Mouse (Mus musculus) frontal cortex, postnatal 10 days (tissue): ENCODE data around the gene C2.
A peak's percentile ranks its signal among the peaks of the same experiment; 100 is the strongest.
"Not testable (repeated sequence)": the region's sequence is repeated elsewhere in the genome, so short reads cannot be mapped to it uniquely, and the experiment has no call there.

Experiments used
- DNase-seq, 2 experiments: peaks; one replicate each; pipeline ENCODE4 v3.0.0; 2022; ENCODE audit warnings: low spot score in 2 of 2, mixed read lengths in 1 of 2

Gene C2

DNA sequence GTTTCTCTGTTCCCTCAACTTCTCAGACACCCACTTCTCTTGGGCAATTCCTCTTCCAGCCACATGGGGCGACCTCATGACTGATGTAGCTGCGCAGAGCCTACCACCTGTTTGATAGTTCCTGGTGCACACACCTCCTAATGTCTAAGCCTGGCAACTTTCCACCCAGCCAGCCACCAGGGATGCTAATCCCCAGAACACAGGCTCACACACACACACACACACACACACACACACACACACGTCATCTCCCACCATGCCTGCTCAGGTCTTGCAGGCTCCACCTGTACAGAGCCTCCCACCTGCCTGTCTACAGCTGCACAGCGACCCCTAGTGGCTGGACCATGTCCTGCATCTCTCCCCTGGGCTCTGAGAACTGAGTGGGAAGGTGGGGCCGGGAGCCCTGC, 13.9 kb upstream of the C2 start:
- DNase-seq: peak in 1 of 2 experiments; percentile 49

DNA sequence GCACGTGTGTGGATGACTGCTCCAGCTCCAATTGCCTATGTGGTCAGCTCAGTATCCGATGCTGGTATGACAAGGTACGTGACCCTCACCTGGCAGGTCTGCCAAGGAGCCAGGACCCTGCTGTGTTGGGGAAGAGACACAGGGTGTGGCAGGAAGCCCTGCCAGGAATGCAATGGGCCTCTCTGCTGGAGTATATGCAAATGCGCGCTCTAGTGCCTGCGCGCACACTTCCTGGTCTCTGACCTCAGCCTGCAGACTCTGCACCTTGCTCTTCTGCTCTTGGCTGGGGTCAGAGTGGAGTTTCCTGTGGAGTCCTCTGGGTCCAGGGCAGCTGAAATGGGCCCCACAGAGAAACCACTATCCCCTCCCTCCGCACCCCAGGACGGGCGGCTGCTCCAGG, 12.9 kb upstream of the C2 start:
- DNase-seq: no peak

DNA sequence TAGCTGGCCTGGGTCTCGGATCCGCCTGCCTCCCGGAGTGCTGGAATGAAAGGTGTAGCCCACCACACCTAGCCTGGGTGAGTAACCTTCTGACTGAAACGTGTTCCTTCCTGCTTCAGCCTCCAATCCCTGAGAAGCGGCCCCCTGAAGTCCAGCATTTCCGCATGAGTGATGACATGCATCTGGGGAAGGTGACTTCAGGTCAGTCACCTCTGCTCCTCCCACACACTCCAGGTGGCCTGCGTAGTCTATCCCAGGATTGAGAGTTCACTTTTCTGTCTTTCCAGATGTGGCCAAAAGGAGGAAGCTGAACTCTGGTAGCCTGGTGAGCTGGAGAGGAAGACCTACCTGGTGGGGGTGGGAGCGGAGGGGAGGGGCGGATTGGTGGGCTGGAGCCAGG, 4.8 kb upstream of the C2 start:
- no peak for DNase-seq

DNA sequence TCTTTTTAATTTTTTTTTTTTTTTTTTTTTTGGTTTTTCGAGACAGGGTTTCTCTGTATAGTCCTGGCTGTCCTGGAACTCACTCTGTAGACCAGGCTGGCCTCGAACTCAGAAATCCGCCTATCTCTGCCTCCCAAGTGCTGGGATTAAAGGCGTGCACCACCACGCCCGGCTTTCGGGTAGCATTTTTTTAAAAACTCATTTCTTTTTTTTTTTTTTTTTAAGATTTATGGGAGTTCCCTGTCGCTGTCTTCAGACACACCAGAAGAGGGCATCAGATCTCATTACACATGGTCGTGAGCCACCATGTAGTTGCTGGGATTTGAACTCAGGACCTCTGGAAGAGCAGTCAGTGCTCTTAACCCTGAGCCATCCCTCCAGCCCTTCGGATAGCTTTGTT, 3.9 kb upstream of the C2 start:
- DNase-seq: not testable (repeated sequence)

DNA sequence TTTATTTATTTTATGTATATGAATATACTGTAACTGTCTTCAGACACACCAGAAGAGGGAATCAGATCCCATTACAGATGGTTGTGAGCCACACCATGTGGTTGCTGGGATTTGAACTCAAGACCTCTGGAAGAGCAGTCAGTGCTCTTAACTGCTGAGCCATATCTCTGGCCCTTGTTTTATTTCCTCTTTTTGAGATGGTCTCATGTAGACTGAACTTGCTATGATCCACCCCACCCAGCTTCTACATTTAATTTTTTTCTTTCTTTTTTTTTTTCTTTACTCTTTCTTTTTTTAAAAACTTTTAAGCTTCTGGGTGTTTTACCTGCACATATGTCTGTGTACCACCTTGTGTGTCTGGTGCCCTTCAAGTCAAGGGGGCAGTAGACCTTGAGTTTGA, 2.8 kb upstream of the C2 start:
- not testable (repeated sequence) for DNase-seq

DNA sequence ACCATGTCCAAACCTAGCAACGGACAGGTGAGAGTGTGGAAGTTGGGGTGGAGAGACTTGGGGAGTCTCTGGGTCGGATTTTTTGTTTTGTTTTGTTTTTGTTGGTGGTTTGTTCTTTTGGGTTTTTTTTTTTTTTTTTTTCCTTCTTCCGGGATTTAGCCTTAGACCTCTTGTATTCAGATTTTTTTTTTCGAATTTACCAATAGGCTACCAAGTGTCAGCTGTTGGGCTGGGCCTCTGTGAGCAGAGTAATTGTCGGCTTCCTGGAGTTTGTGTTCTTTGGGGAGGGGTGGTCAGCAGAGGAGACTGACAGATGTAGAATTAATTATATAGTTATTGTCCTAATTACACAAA, 1.8 kb upstream of the C2 start:
- no peak for DNase-seq

DNA sequence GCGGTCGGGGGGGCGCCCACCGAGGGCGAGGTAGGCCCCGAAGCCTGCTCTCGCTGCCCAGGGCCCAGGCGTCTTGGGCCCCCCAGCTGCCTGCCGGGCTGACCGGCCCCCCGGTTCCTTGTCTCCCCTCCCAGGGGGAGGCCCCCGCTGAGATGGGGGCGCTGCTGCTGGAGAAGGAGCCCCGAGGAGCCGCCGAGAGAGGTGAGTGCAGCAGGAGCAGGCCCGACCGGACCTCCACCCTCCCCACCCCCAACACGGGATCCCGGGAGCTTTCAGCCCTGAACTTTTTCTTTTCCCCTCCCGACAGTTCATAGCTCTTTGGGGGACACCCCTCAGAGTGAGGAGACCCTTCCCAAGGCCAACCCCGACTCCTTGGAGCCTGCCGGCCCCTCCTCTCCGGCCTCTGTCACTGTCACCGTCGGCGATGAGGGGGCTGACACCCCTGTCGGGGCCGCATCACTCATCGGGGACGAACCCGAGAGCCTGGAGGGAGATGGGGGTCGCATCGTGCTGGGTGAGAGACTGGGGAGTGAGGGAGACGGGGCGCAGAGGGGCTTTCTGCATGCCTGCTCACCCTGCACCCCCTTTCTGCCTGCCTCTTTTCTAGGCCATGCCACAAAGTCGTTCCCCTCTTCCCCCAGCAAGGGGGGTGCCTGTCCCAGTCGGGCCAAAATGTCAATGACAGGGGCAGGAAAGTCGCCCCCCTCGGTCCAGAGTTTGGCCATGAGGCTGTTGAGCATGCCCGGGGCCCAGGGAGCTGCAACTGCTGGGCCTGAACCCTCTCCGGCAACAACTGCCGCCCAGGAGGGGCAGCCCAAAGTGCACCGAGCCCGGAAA, 1.2 kb upstream of the C2 start:
- peak in 1 of 2 experiments; percentile 47 for DNase-seq

DNA sequence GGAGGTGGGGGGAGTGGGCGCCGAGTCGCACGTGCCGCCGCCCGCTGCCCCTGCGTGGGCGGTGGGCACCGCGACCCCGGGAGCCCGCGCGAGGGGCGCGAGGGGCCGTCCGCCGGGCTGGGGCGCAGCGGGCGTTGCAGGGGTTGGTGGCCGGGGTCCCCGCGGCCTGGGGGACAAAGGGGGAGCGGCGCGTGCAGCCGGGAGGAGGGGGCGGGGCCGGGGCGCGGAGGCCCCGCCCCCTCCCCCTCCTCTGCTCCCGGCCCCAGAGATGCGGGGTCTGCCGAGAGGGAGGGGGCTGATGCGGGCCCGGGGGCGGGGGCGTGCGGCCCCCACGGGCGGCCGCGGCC, 614 bp upstream of the C2 start:
- DNase-seq: no peak

DNA sequence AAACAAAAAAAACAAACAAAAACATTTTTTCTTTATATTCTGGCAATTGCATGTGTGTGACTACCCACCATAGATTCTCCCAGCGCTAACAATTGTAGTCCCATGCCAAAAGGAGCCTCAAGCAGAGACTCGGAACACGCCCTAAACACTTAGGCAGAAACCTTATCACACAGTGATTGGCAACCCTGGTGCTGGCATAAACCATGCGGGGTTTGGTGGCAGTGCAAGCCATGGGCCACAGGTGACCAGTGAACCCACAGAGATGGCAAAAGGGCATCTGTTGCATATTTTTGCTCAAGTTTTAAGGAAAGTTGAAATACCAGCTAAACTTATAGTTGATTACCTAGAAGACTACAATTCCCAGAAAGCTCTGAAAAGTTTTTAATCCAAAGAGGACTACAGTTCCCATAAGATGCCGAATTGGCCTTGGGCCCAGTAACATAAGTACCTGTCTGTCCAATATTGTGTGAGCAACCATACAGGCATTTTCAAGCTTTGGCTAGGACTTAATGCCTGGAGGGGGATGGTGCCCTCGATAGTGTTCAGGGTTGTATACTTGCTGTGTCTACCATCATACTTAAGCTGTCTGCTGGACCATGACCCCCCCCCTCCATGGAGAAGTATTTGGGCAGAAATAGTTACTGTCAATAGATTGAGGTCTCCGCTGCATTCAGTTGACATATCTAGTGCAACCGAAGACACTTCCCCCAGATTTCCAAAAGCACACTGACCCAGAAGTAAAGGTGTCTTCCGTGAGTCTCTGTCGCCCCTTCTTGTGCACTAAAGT, 499 bp downstream of the C2 start:
- no peak for DNase-seq

DNA sequence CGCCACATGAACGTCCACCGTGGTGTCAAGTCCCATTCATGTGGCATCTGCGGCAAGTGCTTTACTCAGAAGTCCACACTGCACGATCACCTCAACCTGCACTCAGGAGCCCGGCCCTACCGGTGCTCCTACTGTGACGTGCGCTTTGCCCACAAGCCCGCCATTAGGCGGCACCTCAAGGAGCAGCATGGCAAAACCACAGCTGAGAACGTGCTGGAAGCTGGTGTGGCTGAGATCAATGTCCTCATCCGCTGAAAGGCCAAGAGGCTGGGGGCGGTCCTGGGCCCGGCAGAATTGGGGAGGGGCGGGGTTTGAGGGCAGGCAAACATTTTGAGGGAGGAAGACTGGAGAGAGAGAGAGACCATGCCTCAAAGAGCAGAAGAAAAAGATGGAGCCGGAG, 1.7 kb downstream of the C2 start:
- DNase-seq: no peak

DNA sequence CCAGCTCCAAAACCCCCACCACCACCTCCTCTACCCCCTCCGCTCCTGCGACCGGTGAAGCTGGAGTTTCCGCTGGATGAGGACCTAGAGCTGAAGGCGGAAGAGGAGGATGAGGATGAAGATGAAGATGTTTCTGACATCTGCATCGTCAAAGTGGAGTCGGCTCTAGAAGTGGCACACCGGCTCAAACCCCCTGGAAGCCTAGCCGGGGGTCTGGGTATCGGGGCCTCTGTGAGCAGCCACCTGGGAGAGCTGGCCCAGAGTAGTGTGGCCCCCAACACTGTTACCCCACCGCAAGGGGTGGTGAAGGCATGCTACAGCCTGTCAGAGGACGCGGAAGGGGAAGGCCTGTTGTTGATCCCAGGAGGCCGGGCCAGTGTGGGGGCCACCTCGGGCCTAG, 2.3 kb downstream of the C2 start:
- no peak for DNase-seq

DNA sequence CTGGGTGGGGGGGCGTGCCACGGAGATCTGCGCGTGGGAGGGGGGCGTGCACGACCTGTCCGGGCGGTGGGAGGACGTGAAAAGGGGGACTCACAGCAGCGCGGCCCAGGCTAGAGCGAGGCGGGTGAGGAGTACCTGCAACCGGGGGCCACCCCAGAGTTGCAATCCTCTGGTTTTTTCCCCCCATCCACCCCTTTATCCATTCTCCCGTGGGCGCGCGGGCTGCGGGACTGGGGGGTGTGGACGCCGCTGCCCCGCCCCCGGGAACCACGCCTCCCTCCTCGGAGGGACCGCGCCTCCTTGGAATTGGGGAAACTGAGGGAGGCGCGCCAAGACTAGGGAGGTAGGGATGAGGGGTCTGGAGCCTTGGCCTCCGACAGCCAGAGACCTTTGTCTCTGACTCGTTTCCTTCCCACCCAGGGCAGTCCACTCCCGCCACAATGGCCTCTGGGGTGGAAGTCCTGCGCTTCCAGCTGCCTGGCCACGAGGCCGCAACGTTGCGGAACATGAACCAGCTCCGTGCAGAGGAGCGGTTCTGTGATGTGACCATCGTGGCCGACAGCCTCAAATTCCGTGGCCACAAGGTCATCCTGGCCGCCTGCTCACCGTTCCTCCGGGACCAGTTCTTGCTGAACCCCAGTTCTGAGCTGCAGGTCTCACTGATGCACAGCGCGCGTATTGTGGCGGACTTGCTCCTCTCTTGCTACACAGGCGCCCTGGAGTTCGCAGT, 3.1 kb downstream of the C2 start:
- DNase-seq: peak in 1 of 2 experiments; percentile 60

DNA sequence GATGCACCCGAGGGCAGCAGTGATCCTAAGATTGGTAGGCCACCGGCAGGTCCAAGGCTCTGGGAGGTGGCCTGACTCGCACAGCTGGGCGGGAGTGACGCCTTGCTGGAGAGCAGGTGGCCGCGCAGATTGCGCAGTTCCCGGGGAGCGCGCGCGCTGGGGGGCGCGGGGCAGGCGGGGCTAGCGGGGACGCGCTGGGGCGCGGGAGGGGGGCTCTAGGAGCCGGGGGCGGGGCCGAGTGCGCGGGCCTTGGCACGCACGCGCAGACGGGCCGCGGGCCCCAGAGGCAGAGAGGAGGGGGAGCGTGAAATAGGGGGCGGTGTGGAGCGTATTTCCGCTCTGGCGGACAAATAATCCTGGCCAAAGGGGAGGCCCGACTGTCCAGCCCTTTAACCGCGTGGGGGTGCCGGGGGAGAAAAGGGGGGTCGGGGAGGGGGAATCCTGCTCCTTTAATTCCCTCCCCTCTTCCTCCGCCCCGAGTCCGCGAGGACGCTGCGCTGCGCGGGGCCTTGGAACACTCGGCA, 3.9 kb downstream of the C2 start:
- DNase-seq: peak; percentile 85 to 94

DNA sequence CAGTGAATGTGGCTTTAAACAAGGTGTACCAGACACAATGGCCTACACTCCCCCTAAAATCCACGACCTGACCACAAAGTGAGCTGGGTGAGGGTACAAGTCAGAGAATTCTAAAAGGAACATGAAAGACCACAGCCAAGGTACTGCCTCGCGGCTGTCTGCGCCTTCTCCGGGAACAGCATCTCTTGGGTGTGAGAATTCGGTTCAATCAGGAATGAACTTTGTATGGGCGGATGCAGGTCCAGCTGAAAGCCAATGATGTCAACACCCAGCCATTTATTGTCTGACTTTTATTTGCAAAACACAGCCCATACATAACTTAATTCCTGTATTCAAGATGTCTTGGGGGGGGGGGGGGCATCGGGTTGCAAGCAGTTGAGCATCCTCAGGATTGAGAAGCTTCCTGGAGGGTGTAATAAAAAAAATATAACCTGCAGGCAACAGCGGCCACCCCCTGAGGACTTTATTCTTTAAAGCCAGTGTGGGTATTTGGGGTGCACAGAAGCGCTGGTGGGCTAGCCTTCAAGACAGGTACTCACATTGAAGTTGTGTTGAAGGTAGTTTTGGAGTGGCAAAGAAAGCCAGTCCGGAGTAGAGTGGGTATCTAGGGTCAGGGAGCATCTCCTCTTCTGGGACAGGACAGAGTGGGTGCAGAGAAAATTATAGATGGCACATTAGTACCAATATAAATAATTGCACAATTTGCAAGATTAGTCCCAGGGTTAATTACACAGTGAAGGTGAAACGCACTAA, 4.8 kb downstream of the C2 start:
- DNase-seq: no peak

DNA sequence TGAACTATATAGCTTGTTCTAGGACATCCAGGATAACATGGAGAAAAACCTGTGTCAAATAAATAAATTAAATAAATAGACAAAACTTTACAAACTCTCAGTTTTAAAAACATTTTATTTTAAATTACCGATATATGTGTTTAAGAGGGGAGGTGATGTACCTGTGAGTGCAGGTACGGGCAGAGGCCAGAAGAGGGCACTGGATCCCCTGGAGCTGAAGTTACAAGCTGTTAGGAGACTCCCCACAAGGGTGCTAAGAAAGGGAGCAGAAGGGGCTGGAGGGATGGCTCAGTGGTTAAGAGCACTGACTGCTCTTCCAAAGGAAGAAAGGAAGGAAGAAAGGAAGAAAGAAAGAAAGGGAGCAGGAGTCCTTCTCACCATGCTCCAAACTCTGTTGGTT, 6.7 kb downstream of the C2 start:
- no peak for DNase-seq

DNA sequence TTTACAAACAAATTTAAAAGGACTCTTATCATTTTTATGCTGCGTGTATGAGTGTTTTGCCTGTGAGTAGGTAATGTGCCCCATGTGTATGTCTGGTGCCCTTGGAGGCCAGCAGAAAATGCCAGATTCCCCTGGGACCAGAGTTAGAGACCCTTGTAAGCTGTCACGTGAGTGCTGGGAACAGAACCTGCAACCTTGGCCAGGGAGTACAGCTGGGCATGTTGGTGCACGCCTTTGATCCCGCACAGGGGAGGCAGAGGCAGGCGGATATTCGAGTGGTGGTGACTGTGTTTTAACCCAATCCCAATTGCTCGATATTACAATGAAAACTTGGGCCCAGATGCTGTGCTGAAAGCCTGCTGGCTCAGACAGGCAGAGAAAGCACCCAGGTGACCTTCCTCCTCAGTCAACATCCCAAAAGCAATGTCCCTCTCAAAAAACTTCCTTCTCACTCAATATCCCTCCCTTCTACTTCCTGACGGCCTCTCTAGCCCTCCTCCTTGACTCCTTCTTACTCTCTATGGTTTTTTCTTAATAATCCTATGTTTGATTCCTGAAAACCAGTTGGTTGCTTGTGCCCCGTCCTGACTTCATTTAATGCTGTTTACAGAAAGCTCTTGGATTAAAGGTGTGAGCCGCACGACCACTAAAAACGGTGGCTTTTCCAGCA, 7.9 kb downstream of the C2 start:
- no peak for DNase-seq

DNA sequence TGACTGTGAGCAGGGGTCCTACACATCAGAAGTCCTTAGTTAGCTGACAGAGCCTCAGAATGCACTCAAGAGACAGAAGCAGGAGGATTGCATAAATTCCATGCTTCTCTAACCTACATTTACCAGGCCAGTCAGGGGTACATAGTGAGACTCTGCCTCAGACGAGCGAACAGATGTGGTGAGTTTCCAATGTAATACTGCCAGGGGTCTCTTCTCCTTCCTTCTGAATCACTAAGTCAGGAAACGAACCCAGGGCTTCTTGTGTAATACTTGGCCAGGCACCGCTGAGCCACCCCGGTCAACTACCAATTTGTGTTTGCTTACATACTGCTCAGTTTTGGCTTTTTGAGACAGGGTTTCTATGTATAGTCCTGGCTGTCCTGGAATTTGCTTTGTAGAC, 10.1 kb downstream of the C2 start:
- no peak for DNase-seq

DNA sequence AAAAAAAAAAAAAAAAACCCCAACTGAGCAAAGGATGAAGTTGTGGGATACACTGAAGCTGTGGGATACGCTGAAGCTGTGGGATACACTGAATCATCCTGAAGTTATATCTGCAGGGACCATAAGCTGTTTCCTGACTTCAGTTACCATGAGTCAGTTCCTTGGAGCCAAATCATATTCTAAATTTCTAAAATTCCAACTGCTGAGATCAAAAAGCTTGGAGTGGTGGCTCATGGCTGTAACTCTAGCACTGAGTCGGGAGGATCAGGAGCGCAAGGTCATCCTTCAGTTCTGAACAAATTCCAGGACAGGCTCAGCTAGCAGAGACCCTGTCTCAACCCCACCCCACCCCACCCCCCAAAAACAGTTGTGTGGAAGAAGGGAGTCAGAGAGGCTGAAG, 12.4 kb downstream of the C2 start:
- DNase-seq: no peak

DNA sequence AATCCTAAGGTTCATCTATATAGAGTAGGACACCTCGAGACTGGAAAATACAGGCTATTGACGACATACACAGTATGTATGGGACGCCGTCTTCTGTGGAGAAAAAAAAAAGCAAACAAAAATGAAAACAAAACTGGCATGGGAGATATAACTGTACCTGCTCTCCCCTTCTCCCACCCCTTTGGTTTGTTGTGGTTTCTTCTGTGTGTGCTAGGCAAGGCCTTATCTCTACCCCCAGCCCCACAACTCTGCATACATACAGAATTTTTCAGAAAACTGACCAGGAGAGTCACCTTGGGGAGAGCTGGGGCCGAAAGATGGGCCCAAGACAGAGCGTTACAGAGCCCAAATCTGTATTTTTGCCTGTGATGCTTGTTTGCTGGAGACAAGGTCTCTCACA, 13.4 kb downstream of the C2 start:
- DNase-seq: no peak

DNA sequence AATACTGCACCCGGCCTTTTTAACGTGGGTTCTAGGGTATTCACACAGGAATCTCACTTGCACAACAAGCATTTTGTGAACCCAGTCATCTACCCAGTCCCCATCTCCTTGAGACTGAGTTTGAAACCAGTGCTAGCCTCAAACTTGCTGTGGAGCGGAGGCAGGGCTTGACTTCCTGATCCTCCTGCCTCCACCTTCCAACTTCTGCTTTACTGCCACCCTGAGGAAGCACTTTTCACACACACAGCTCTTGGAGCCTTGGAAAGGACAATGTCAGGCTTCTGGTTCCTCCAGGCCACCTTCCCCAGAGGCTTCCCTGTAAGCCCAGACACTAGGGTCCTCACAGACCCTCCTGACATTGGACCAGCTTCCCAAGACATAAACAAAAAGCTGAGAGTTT, 14.7 kb downstream of the C2 start:
- no peak for DNase-seq

DNA sequence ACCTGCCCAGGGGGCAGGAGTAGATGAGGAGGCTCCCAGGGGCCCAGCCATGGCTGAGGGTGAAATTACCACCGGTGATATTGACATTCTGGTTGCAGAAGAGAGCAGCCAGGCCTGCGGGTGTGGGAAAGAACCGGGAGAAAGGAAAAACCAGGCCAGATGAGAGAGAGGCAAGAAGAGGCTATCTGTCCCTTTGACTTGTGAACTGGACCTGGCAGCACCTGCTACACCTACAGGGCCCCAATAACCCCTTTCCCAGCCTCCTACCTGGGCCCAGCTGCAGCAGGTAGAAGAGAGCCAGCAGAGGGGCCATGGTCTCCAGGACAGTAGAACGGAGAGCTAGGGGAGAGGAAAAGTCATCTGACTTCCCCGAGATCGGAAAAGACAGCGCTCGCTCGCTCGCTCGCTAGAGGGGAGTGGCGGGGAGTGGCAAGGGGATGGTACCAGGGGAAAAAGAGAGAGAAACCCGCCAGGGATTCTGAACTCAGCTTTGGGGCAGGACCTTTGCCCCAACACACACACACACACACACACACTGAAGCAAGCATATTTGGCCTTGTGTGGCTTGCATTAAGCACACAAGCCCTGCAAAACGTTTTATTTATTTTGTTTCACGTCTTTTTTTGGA, 16.3 kb downstream of the C2 start, which contains the start of gene Gm20547:
Gene Gm20547 (minus strand): TSS at position 360 of the 628 bp plus-strand sequence.
- no peak for DNase-seq
